Mouse (Mus musculus) kidney, adult 2 months (tissue): ENCODE results near the gene 2510039O18Rik.

Experiments
- CTCF ChIP-seq: fragments of 200-500 bp; conservative IDR thresholded peaks from 2 replicates; pipeline ENCODE4 v1.5.1; 2011; ENCODE audit warnings: low read depth, mild to moderate bottlenecking, control low read depth, low read length, moderate library complexity, mixed read lengths; ENCODE audit not compliant: insufficient read depth, insufficient read length
- POLR2A ChIP-seq: fragments of 200-500 bp; IDR thresholded peaks from one replicate; pipeline ENCODE4 v1.6.1; 2011; ENCODE audit warnings: low read depth, low read length, control low read depth

DNA sequence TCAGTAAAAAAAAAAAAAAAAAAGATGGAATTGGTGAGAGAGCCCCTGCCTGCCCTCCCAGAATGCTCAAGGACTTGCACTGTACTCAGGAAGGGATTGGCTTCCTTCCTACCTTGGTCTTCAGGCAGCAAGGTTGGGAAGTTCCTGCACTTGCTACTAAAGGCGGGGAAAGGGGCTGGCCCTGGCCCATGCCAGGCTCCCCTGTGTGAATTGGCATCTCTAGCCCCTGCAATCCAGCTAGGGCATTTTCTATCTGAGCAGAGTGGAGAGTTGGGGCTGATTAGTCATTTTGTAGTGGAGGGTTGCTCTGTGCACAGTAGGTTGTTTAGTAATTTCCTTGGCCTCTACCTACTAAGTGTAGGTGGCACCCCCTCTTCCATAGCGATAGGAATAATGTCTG lies 28.1 kb downstream of the 2510039O18Rik start:
- no peak for TF ChIP-seq CTCF
- no peak for TF ChIP-seq POLR2A
